ENCODE assay signal across 25 mouse cellular contexts in genomic region chr14:73759986-73760385, GRCm38 (mm10).
DNase-seq lines count a peak whose midpoint lies in the region; ATAC-seq and TF ChIP-seq lines count a peak whose summit lies in the region.
"Had no signal": no experiment of that assay in that cellular context is flagged by ENCODE, and none has a peak within 500 bp of the region (broad histone marks: within the 10 kb centered on the region; RNA-seq: fewer than 3 reads in every experiment).

No protein-coding gene starts in this region.

- no peak overlapping the region for H3K9ac ChIP-seq in embryonic facial prominence, embryonic 14.5 days (ENCODE audit: low read depth, low read length)
- no peak overlapping the region for H3K9ac ChIP-seq in kidney, postnatal 0 days (ENCODE audit: low read depth, low read length)
- H3K9ac ChIP-seq: embryonic facial prominence, embryonic 13.5 days; hindbrain, embryonic 14.5 days; limb, embryonic 12.5 days; liver, embryonic 13.5 days had no signal

- no peaks in the 10 kb centered on the region for H3K36me3 ChIP-seq in embryonic facial prominence, embryonic 14.5 days (ENCODE audit: control insufficient read depth, insufficient read depth, low read length)
- H3K36me3 ChIP-seq in embryonic facial prominence, embryonic 10.5 days (replicated peaks): no peaks in the 10 kb centered on the region
- no peaks in the 10 kb centered on the region for H3K36me3 ChIP-seq in kidney, postnatal 0 days (ENCODE audit: insufficient read depth, low read length)
- H3K36me3 ChIP-seq: embryonic facial prominence, embryonic 13.5 days; limb, embryonic 12.5 days; liver, embryonic 13.5 days had no signal

- 32% methylated on average over 1 of the region's 1 CpGs for WGBS in embryonic facial prominence, embryonic 14.5 days
- WGBS in embryonic facial prominence, embryonic 10.5 days: 80% methylated on average over 1 of the region's 1 CpGs
- WGBS in kidney, postnatal 0 days: 30% methylated on average over 1 of the region's 1 CpGs

- no peaks in the 10 kb centered on the region for H3K9me3 ChIP-seq in embryonic facial prominence, embryonic 14.5 days (ENCODE audit: control insufficient read depth, low read length)
- no peaks in the 10 kb centered on the region for H3K9me3 ChIP-seq in embryonic facial prominence, embryonic 10.5 days
- no peaks in the 10 kb centered on the region for H3K9me3 ChIP-seq in kidney, postnatal 0 days (replicated peaks; ENCODE audit: low read length)
- H3K9me3 ChIP-seq: limb, embryonic 12.5 days; liver, embryonic 13.5 days had no signal

- H3K4me1 ChIP-seq in embryonic facial prominence, embryonic 14.5 days (ENCODE audit: control insufficient read depth, insufficient read depth, low read length): no peaks in the 10 kb centered on the region
- H3K4me1 ChIP-seq in embryonic facial prominence, embryonic 10.5 days: no peaks in the 10 kb centered on the region
- H3K4me1 ChIP-seq in kidney, postnatal 0 days (replicated peaks; ENCODE audit: insufficient read depth, low read length): no peaks in the 10 kb centered on the region
- H3K4me1 ChIP-seq: embryonic facial prominence, embryonic 13.5 days; limb, embryonic 12.5 days; liver, embryonic 13.5 days had no signal

- H3K4me3 ChIP-seq in embryonic facial prominence, embryonic 14.5 days (ENCODE audit: low read depth, low read length): no peak overlapping the region
- H3K4me3 ChIP-seq in embryonic facial prominence, embryonic 10.5 days: no peak overlapping the region
- no peak overlapping the region for H3K4me3 ChIP-seq in kidney, postnatal 0 days (replicated peaks; ENCODE audit: low read depth, low read length)
- H3K4me3 ChIP-seq: embryonic facial prominence, embryonic 13.5 days; heart, adult 2 months; limb, embryonic 12.5 days; liver, embryonic 13.5 days had no signal

- no peak overlapping the region for H3K4me2 ChIP-seq in embryonic facial prominence, embryonic 14.5 days (ENCODE audit: low read depth, low read length)
- H3K4me2 ChIP-seq in kidney, postnatal 0 days (ENCODE audit: low read length): no peak overlapping the region
- H3K4me2 ChIP-seq: embryonic facial prominence, embryonic 13.5 days; hindbrain, embryonic 14.5 days; limb, embryonic 12.5 days; liver, embryonic 13.5 days had no signal

- ATAC-seq in embryonic facial prominence, embryonic 14.5 days (ENCODE audit: low read depth): no peak
- no peak for ATAC-seq in kidney, postnatal 0 days (replicated peaks; ENCODE audit: low FRiP score, low read depth)
- ATAC-seq: CD4-positive, CD25-positive, alpha-beta regulatory T cell, adult 4 months; forebrain, embryonic 16.5 days had no signal

- no peak for TF ChIP-seq CTCF in kidney, postnatal 0 days (IDR thresholded peaks at IDR 0.05; ENCODE audit: low read depth)

- DNase-seq in embryonic facial prominence, embryonic 14.5 days (ENCODE audit: low spot score): peak; percentile 11
- DNase-seq in embryonic facial prominence, embryonic 10.5 days (ENCODE audit: low spot score): no peak
- DNase-seq in kidney, postnatal 0 days (ENCODE audit: low spot score): peak; percentile 55
- no peak for DNase-seq in kidney, postnatal 36 days
- DNase-seq in retina, postnatal 1 day: peak; percentile 0
- no peak for DNase-seq in retina, embryonic 14.5 days (ENCODE audit: low spot score)
- no peak for DNase-seq in c-Kit-positive CD71-positive TER-119-positive erythroid progenitor cells, embryonic 14.5 days (ENCODE audit: low spot score)
- DNase-seq: adrenal gland, postnatal 14 days; cerebellum, adult 11 months; cerebellum, postnatal 25 days; gastrocnemius, postnatal 36 days; heart, adult 2 months; heart, postnatal 36 days; kidney, adult 2 months; kidney, postnatal 10 days; liver, embryonic 13.5 days; lung, adult 2 months; right cerebral cortex, postnatal 25 days; thymus, postnatal 14 days had no signal

- no peak overlapping the region for H3K27ac ChIP-seq in embryonic facial prominence, embryonic 14.5 days (replicated peaks; ENCODE audit: low read depth, low read length)
- no peak overlapping the region for H3K27ac ChIP-seq in embryonic facial prominence, embryonic 10.5 days (replicated peaks)
- no peak overlapping the region for H3K27ac ChIP-seq in kidney, postnatal 0 days
- H3K27ac ChIP-seq: embryonic facial prominence, embryonic 13.5 days; heart, adult 2 months; hindbrain, embryonic 14.5 days; limb, embryonic 12.5 days; liver, embryonic 13.5 days; macrophage had no signal

- no peaks in the 10 kb centered on the region for H3K27me3 ChIP-seq in embryonic facial prominence, embryonic 14.5 days (replicated peaks; ENCODE audit: control insufficient read depth, insufficient read depth, low read length)
- no peaks in the 10 kb centered on the region for H3K27me3 ChIP-seq in embryonic facial prominence, embryonic 10.5 days (replicated peaks; ENCODE audit: low read depth, poor library complexity, severe bottlenecking)
- H3K27me3 ChIP-seq in kidney, postnatal 0 days (ENCODE audit: insufficient read depth, low read length): no peaks in the 10 kb centered on the region
- H3K27me3 ChIP-seq: embryonic facial prominence, embryonic 13.5 days; limb, embryonic 12.5 days; liver, embryonic 13.5 days had no signal

Comparison
In these comparisons a context has a peak if more than half of its experiments do, and no peak if none do; other contexts are left out.
1. DNase-seq: peak in embryonic facial prominence, embryonic 14.5 days (single experiment), kidney, postnatal 0 days (single experiment) and retina, postnatal 1 day (single experiment); none in embryonic facial prominence, embryonic 10.5 days (single experiment), kidney, postnatal 36 days (0 of 2), retina, embryonic 14.5 days (single experiment) and c-Kit-positive CD71-positive TER-119-positive erythroid progenitor cells, embryonic 14.5 days (single experiment).